Mouse (Mus musculus) liver, postnatal 0 days (tissue): ENCODE measurements around the gene Krt25.

Source experiments
- CTCF ChIP-seq: sonication (generic); IDR thresholded peaks from 2 replicates; pipeline ENCODE4 v1.5.1; 2016; ENCODE audit warnings: antibody characterized with exemption, low read depth
- EP300 ChIP-seq: IDR thresholded peaks from 2 replicates; pipeline ENCODE4 v1.6.1; 2016; ENCODE audit warnings: antibody characterized with exemption, low read depth, mild to moderate bottlenecking

DNA sequence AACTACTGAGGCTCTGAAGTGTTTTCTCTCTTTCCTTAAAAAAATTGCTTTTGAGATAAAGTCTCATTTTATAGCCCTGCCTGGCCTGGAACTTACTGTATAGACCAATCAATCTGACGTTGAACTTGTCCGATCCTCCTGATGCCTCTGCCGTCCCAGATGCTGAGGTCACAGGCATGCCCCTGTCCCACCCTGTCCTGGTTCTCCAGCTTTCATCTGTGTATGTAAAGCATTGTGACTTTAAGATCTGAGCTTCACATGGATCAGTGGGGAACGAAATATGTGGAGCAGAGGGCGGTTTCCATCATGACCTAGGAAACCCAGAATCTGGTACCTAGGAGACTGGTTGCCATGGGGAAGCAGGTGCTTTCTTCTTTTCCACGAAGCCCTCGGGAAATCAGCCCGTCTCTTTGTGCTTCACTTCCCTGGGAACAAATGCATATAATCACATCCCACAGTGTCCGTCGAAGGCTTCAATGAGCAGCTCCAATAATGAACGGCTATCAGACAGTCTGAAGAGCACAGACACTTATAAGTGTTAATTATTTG, 16.6 kb upstream of the Krt25 start:
- TF ChIP-seq CTCF (no peak), EP300 (no peak)
